Mouse (Mus musculus): ENCODE data around the gene Zfp385a.

- TF ChIP-seq CTCF (IDR thresholded peaks at IDR 0.05; ENCODE audit: control insufficient read depth, insufficient read depth, insufficient replicate concordance, low read depth, low read length) (no peak), POLR2A (IDR thresholded peaks at IDR 0.05; ENCODE audit: control insufficient read depth, low read depth, low read length) (no peak)
Observed at GRCm38 (mm10) chr15:103365471-103366375, 25.8 kb upstream of the Zfp385a start.

Data from testis, adult 2 months (tissue).